Mouse (Mus musculus) B cell, adult 67 days (primary cell): ENCODE results near the gene Tmtc2. TPM values are rescaled to one million over a fixed set of nuclear protein-coding genes. Genes with fewer than 3 reads are reported as not detected.

Experiments
- total RNA-seq, 2 experiments: library from RNA; stranded (reverse); gene quantifications; 4 replicates each; pipeline ENCODE4 v1.2.4; 2023

Gene Tmtc2
- under 1 TPM in 1 of 2 experiments, not detected in 1; 0.29 TPM for total RNA-seq

GRCm38 (mm10) chr10:105573908-105574694, at the start of gene Tmtc2:
Tmtc2 (minus strand) TSS chr10:105574451.

